Mouse (Mus musculus) ES-Bruce4 (cell line): ENCODE results near the gene Rhd.

Experiments used
- CTCF ChIP-seq: IDR thresholded peaks from one replicate; pipeline ENCODE4 v1.8.1; 2011; ENCODE audit warnings: low read depth, low read length
- POLR2A ChIP-seq: IDR thresholded peaks from one replicate; pipeline ENCODE4 v1.8.1; 2011; ENCODE audit warnings: low read length; ENCODE audit not compliant: insufficient read depth

GRCm38 (mm10) chr4:134851876-134852275 lies 12.5 kb upstream of the Rhd start:
- TF ChIP-seq POLR2A (no peak), CTCF (no peak)
